Mouse (Mus musculus): Measurements from ENCODE around the gene Nfatc4.

The Nfatc4 gene

GRCm38 (mm10) chr14:55820576-55820975 lies 2.4 kb upstream of the Nfatc4 start:
- DNase-seq (ENCODE audit: extremely low spot score, low spot score): no peak

DNA sequence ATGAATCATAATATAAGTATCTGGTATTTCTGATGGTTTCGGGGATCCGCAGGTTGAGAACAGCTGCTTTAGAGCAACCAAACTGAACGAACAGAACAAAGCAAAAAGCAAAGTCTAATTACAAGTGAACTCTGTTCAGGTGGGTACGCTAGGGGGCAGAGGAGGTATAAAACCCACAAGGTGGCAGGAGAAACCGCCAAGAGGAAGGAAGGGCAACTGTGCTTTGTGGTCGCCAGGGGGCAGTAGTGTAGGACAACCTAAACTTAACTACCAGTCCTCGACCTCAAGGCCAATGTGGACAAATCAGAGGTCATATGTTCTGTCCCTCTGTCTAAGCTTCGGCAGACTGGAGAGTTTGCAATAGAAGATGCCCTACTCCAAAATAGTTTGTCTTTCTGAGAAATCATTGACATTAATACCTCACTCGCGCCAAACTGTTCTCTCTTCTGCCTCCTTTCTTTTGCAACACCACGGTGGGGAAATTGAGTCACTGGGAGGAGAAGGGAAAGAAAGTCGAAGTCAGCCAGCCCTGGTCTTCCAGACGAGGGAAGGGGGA lies 431 bp upstream of the Nfatc4 start:
- DNase-seq (ENCODE audit: extremely low spot score, low spot score): peak; percentile 83

GRCm38 (mm10) chr14:55824001-55824480 lies 1.1 kb downstream of the Nfatc4 start:
- DNase-seq (ENCODE audit: extremely low spot score, low spot score): peak; percentile 81

DNA sequence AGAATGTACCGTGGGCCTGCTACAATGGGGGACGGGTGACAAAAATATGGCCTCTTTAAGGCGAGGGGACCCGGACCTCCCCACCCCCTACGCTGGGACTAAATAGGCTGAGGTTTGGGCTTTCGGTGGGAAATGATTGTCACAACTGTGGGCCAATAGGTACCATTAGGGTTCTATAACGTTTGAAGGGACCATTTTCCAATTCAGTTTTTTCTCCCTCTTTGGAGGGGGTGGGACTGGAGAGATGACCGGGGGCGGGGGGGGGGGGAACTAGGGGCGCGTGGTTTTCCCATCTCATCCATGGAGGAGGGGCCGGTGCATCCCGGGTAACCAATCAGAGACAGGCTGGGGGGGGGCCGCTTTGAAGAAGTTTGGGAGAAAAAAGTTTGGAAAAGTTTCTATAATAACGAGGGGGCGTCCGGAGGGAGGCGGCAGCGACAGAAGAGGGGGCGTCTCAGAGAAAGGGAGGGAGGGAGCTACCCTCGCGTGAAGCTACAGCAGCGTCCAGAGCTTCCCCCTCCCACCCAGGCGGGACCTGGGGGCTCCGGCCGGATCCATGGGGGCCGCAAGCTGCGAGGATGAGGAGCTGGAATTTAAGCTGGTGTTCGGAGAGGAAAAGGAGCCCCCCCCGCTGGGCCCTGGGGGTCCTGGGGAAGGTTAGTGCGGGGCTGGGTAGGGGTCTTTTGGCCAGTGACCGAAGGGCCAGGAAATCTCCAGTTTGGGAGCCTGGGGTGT lies 1.7 kb downstream of the Nfatc4 start:
- DNase-seq (ENCODE audit: extremely low spot score, low spot score): peak; percentile 70

GRCm38 (mm10) chr14:55825216-55826051 lies 2.5 kb downstream of the Nfatc4 start:
- peak; percentile 76 for DNase-seq (ENCODE audit: extremely low spot score, low spot score)

DNA sequence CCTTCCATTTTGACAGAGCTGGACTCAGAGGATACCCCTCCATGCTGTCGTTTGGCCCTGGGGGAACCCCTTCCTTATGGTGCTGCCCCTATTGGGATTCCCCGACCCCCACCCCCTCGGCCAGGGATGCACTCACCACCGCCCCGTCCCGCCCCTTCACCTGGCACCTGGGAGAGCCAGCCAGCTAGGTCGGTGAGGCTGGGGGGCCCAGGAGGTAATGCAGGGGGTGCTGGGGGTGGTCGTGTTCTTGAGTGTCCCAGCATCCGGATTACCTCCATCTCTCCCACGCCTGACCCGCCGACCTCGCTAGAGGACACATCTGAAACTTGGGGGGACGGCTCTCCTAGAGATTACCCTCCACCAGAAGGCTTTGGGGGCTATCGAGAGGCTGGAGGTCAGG lies 3.2 kb downstream of the Nfatc4 start:
- no peak for DNase-seq (ENCODE audit: extremely low spot score, low spot score)

DNA sequence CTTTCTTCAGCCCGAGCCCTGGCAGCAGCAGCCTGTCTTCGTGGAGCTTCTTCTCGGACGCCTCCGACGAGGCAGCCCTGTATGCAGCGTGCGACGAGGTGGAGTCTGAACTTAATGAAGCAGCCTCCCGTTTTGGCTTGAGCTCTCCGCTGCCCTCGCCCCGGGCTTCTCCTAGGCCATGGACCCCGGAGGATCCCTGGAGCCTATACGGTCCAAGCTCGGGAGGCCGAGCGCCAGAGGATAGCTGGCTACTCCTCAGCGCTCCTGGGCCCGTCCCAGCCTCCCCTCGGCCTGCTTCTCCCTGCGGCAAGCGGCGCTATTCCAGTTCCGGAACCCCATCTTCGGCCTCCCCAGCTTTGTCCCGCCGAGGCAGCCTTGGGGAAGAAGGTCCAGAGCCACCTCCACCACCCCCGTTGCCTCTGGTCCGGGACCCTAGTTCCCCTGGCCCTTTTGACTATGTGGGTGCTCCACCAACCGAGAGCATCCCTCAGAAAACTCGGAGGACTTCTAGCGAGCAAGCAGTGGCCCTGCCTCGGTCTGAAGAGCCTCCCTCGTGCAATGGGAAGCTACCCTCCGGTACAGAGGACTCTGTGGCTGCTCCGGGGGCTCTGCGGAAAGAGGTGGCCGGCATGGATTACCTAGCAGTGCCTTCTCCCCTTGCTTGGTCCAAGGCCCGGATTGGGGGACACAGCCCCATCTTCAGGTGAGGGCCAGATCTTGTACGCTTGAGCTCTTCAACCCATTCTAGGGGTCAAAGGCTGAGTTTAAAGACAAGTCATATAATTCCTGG lies 3.8 kb downstream of the Nfatc4 start:
- DNase-seq (ENCODE audit: extremely low spot score, low spot score): peak; percentile 64

DNA sequence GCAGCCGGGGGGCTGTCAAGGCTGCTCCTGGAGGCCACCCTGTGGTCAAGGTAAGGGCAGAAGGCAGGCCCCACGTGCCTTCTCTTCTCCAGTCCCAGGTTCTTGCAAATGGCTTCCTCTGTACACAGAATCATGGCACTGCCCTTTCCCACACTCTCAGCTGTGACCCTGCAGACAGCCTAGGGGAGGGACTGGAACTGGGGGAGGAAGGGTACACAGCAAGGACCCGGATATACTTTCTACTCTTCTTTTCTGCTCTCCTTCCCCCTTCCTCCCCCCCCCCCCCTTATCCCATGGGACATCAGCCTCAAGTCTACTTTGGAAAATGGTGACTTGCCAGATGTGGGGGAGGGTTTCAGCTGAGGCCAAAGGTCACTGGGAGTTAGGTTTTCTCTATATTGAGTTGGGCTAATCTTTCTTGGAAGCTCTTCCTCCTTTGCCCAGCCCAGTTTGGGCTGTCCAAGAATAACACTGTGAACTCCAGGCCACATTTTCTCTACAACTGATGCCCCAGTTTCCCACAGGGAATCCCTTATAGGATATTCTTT lies 5.8 kb downstream of the Nfatc4 start:
- no peak for DNase-seq (ENCODE audit: extremely low spot score, low spot score)

DNA sequence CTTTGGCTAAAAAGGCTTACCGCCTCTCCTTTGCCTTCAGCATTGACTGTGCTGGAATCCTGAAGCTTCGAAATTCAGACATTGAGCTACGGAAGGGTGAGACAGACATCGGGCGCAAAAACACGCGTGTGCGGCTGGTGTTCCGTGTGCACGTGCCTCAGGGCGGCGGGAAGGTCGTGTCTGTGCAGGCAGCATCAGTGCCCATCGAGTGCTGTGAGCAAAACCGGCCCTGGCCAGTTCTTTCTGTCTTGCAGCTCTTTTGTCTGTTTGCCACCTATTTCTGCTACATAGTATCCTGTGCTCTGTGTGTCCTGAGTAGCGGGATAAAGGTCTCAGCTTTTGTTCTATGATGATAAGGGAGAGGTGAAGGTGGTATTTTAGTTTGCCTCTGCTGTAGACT lies 6.9 kb downstream of the Nfatc4 start:
- DNase-seq (ENCODE audit: extremely low spot score, low spot score): no peak

DNA sequence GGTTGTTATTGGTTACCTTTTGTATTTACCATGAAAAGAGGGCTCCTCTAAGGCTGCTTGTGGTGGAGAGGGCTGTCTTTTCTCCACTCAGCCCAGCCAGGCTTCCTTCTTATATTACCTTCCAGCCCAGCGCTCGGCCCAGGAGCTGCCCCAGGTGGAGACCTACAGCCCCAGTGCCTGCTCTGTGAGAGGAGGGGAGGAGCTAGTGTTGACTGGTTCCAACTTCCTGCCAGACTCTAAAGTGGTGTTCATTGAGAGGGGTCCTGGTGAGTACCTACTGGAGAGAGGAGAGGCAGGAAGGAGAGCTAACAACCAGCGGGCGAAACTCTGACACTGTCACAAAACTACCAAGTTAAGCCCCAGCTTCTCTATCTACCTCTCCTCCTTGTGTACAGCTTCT lies 7.4 kb downstream of the Nfatc4 start:
- DNase-seq (ENCODE audit: extremely low spot score, low spot score): no peak

- DNase-seq (ENCODE audit: extremely low spot score, low spot score): no peak
Measured at GRCm38 (mm10) chr14:55833126-55833525, 10.2 kb downstream of the Nfatc4 start.

GRCm38 (mm10) chr14:55834808-55835533 lies 12.0 kb downstream of the Nfatc4 start:
- no peak for DNase-seq (ENCODE audit: extremely low spot score, low spot score)

GRCm38 (mm10) chr14:55838312-55838711 lies 15.4 kb downstream of the Nfatc4 start:
- no peak for DNase-seq (ENCODE audit: extremely low spot score, low spot score)

DNA sequence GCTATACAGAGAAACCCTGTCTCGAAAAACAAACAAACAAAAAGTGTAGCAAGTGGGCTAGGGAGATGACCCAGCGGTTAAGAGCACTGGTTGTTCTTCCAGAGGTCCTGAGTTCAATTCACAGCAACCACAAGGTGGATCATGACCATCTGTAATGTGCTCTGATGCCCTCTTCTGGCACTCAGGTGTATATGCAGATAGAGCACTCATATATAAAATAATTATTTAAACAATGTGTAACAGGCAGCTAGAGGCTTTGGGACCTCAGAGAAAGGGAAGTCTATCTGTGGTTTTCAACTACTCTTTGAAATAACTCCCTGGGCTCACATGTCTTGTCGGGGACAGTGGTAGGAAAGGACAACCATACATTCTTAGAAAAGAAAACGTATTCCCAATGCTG lies 15.8 kb downstream of the Nfatc4 start:
- DNase-seq (ENCODE audit: extremely low spot score, low spot score): no peak

DNA sequence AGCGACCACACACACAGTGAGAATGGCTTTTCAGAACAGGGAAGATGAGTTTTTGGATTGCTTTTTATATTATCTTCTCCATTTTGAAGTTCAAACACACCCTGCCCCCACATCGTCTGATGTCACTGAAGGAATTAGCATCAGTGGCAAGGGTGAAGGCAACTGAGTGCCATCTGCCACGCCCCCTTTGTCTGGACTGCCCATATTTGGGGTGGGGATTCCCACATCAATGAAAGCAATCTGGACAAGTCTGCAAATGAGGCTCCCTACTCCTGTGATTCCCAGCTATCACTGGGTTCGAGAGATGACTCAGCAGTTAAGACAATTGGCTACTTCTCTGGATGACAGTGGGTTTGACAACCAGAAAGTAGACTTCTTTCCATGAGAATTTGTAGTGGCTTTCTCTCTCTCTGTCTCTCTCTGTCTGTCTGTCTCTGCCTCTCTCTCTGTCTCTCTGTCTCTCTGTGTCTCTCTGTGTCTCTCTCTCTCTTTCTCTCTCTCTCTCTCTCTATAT lies 18.0 kb downstream of the Nfatc4 start:
- no peak for DNase-seq (ENCODE audit: extremely low spot score, low spot score)

GRCm38 (mm10) chr14:55842794-55843193 lies 19.9 kb downstream of the Nfatc4 start:
- DNase-seq (ENCODE audit: extremely low spot score, low spot score): no peak

- DNase-seq (ENCODE audit: extremely low spot score, low spot score): no peak
Measured at GRCm38 (mm10) chr14:55845506-55846294, 22.8 kb downstream of the Nfatc4 start.

DNA sequence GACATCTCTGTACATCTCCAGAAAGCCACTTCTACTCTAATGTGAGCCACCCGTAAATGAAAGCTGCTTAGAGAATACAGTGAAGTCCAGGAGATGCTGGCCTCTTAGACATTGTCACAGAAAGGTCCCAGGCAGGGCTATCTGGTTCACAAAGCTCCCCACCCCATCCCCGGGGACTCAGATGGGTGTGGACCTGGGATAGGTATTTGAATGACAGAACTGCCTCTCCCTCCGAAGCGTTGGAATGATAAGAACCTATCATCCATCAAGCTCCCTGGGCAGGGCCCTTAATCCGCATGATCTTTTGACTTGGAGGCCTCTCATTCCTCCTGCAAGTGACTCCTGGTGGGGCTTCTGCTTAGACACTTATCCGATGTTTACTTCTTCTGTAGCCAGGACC lies 27.9 kb downstream of the Nfatc4 start:
- no peak for DNase-seq (ENCODE audit: extremely low spot score, low spot score)

All from neural tube, embryonic 10.5 days (tissue).